Mouse (Mus musculus) lung, adult 2 months (tissue): ENCODE results near the gene Rhoa.
A peak's percentile ranks its signal among the peaks of the same experiment; 100 is the strongest.

ENCODE experiments used
- CTCF ChIP-seq: fragments of 200-500 bp; IDR thresholded peaks from 2 replicates; pipeline ENCODE4 v1.5.1; 2011; ENCODE audit warnings: mild to moderate bottlenecking, low read length, control low read depth; ENCODE audit not compliant: insufficient read depth
- POLR2A ChIP-seq: fragments of 200-500 bp; IDR thresholded peaks from 2 replicates; pipeline ENCODE4 v1.6.1; 2011; ENCODE audit warnings: low read depth, mild to moderate bottlenecking, control low read depth, low read length, borderline replicate concordance; ENCODE audit errors: extremely low read depth

DNA sequence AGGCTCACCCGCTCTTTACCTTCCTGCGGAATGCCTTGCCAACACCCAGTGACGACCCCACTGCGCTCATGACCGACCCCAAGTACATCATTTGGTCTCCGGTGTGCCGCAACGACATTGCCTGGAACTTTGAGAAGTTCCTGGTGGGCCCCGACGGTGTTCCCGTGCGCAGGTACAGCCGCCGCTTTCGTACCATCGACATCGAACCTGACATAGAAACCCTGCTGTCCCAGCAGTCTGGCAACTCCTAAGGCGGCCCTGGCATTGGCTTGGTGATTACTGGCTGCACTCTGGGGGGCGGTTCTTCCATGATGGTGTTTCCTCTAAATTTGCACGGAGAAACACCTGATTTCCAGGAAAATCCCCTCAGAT, 33.9 kb downstream of the Rhoa start:
- TF ChIP-seq CTCF: no peak
- TF ChIP-seq POLR2A: peak; percentile 39; the same call in 1 of the 2 replicates
